Mouse (Mus musculus) CD4-positive helper T cell, adult 2 months (primary cell): ENCODE measurements around the gene Uck1.
A peak's percentile ranks its signal among the peaks of the same experiment; 100 is the strongest.

Experiments
- DNase-seq: peaks from one replicate; pipeline ENCODE4 v3.0.0-alpha.2; 2012; ENCODE audit warnings: low read depth, missing footprints, low spot score

Uck1 gene

DNA sequence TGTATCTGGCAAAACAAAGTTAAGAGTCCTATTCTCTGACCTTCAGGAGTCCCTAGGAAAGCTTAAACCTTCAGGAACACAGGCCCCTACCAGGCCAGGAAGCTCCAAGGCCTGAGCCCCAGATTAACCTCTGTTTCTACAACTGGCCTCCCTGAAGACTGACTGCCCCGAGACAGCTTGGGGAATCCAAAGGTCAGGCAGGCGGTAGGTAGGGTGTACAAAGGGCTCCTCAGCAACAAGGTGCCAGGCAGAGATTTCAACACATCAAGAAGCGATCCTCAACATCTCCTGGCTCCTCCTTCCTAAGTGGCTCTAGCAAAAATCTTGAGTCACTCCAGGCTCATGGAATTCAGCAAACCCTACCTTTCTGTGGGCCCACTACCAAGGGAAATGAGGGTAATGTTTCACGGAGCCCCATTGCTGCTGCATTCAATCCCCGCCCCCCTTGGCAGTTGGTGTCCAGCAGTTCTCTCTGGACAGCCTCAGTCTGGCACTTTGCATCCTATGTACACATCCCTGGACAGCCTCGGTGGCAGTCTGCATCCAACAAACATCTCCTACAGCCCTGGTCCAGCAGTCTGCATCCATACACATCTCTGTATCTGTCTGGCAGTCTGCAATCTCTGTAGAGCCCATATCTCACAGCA, 949 bp downstream of the Uck1 start:
- no peak for DNase-seq

DNA sequence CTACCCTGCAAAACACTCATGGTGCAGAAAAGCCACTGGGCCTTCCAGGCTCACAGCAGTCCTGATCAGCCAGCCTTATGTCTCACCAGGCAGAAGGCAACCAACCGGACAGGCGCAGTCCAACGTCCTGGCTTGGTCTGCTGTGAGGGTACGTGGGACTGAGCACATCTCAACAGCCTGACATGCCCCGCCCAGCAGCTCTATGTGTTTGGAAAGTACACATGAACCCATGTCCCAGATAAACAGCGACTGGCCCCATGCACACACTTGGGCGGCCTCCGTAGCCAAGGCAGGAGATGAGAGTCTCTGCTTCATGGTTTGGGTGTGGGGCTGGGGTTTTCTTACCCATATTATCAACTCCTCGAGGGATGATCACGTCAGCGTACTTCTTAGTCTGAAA, 3.7 kb downstream of the Uck1 start:
- DNase-seq, result no peak

DNA sequence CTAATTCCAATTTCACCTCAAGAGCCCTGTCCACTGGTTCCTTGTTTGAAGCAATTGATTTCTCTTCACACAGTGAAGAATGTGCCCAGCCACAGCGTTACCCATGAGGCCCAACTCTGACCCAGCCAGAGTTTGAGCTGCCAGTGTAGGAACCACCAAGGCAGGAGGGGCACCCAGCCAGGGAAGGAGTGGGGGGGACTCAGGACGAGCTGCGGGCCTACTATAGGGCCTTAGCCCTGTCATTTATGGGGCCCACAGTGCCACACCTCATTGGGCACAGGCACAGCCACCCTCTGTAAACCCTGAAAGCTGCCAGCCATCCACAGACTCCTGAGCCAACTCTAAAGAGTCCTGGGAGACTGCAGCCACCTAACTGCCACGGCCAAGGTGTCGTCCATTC, 5.4 kb downstream of the Uck1 start:
- DNase-seq, result no peak

DNA sequence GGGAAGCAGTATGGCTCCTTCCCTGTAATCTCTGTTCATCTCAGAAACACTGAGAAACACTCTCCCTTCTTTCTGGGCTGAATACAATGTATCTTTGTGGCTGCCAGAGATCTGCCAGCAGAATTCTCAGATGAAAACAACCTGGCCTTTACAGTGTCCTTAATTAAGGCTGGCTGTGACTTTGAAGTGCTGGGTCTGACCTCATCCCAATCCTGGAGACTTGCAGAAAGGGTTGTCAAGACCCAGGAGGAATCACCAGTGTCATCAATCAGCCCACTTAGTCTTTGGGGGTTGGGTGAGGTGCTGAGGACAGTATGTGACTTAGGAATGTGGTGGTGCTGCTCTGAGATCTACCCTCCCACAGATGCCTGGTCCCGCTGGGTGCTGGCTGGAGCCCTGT, 6.6 kb downstream of the Uck1 start:
- no peak for DNase-seq

DNA sequence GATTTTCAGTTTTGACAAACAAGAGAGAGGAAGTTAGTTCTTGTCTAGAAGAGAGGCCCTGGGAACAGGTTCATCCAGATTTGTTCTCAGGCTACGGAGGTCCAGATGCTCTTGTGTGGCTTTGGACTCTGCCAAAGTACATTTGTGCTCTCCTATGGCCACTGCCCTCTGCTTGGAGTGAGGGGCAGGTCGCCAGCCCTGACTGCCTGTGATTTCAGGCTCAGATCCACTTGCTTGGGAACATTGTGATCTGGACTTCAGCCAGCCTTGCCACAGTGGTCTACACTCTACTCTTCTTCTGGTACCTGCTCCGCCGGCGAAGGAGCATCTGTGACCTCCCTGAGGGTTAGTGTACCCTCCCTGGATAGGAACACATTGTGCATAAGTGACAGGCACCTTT, 7.3 kb downstream of the Uck1 start:
- no peak for DNase-seq

DNA sequence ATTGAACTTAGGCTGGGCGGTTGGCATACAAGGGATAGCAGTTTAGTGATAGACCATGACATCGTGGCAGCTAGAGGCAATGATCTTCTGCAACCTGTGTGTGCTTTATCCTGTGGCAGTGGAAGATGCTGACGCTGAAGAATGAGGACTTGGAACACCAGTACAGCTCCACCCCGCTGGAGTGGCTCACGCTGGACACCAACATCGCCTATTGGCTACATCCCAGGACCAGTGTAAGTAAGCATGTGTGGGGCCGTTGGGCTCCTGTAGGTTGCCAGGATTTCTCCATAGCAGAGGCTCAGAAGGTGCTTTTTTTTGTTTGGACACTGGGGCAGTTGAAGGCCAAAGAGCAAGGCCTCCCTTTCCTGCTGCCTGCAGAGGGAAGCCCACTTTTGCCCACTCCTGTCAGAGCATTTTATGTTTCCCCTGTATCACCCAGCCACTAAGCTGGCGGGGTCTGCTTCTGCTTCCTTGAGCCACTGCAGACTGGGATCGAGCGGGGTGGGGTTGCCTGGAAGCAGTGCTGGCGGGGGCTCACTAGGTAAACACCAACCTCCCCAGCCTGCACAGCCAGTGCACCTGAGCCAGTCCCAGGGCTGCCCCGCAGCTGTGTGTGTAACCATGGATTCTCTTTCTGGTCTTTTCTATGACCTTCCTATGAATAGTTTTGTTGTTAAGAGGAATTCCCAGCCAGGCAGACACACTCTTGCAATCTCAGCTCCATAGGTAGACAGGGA, 8.0 kb downstream of the Uck1 start:
- DNase-seq, result no peak

DNA sequence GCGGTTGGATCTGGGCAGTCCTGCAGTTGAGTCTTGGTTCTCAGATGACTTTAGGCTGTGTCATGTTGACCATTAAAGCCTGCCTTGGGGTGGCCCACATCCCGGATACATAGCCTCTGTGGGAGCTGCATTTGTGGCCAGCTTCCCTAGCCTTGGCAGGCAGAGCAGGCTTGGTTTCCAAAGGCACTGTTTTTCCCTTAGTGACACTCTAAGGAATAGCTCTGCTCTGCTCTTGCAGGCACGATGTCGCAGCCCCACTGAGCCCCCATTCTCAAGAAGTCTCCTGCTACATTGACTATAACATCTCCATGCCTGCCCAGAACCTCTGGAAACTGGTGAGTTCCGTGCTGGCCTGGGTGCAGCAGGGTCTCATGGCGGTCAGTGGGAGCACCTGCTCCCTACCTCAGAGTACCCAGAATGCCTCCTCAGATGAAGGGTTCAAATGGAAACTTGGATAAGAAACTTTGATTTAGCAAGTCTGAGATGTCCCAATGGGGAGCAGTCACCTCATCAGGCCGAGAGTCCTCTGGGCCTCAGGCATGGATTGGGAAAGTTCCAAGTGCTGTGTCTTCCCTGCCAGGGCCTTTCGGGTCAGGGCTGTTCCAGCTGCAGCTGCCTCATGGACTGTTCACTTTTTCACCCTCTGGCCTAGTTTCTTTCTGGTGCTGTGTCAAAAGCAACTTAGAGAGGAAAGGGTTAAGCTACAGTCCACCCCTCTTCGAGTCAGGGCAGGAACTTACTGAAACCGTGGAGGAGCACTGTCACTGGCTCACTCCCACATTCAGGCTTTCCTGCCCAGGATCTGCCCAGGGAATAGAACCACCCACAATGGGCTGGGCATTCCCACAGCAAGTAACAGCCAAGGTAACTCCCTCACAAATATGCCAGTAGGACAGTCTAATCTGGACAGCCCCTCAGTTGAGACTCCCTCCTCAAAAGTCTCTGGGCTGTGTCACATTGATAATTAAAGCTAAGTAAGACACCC, 11.3 kb downstream of the Uck1 start:
- no peak for DNase-seq

DNA sequence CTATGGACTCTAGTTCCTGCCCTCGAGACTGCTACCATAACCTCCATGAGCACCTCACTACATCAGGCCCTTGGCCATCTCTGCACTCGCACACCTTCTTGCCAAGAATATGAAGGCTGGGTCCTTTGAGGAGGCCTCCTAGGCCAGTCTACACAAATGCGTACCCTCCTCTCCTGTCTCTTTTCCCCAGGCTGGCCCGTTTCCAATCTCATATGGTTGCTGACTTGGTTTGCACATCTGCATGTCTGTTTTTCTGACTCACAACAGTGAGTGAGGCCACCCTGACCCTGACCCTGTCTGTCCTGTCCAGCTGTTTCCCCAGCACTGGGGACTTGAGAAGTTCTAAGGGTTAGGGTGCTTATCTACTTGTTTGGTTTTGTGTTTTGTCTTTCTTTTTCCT, 13.2 kb downstream of the Uck1 start:
- DNase-seq, result no peak

DNA sequence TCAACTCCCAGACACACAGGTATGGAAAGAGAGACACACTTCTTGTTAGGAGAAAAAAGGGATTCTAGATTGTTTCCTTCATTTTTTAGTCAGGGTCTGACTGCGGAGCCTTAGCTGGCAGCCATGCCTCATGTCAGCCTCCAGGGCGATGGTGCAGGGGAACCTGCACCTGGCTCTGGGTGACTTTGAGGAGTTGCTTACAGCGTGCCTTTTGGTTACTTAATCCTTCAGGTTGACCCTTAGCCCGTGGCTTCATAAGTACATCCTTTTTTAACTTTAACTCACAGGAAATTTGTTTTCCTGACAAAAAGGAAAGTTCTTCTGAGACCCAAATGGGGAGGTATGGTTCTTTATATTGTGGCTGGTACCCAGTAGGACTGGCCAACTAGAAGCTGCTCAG, 17.0 kb downstream of the Uck1 start:
- DNase-seq, result no peak

DNA sequence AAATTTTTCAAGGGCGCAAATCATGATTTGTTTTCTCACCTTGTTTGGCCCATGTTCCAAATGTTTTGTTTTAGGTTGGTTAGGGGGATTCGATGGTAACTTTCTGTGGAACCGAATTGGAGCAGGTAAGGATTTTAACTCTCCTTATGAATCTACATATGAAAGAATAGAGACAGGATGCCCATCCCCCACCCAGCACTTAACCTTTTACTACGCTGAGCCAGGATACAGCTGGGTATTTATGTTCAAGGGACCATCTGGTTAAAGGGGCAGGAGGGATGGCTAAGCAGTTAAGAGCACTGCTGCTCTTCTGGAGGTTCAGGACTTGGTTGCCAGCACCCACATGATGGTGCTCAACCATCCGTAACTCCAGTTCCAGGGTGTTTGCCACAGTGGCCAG, 19.4 kb downstream of the Uck1 start:
- DNase-seq, result no peak

DNA sequence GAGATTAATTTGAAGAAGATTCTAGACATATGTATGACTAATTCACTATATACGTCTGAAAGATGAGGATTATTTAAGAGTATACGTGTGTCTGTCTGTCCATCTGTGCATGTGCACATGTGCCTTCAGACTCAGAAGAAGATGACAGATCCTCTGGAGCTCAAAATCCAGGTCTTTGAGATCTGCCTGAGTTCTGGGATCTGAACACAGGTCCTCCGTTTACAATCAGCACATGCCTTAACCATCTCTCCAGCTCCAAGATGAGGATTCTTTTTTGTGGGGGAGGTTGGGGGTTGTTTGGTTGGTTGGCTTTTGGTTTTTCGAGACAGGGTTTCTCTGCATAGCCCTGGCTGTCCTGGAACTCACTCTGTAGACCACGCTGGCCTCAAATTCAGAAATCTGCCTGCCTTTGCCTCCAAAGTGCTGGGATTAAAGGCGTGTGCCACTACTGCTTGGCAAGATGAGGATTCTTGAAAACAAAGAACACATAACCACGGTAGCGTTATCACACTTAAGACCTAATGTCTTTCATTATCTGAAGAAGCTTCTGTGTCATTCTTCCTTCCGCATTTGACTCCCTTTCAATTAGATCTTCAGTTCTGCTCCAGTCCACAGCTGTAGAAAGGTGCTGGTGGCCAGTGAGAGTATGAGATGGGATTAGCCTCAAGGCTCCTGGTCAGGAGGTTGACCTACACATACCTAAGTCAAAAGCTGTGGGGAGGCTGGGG, 21.1 kb downstream of the Uck1 start:
- no peak for DNase-seq

DNA sequence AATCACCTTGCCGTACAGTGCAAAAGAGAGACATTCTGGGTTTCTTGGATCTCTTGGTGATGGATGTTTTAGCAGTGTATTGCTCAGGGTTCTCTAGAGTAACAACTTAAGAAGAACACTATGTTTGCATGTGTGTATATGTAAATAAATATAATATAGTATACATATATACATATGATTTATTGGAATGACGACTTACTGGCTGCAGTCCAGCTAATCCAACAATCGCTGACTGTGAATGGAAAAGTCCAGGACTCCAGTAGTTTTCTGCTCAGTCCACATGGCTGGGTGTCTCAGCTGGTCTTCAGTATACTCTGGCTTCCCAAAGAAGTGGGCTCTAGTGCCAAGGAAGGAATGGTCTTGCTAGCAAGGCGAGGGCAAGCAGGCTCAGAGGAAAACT, 22.4 kb downstream of the Uck1 start:
- DNase-seq, result no peak

DNA sequence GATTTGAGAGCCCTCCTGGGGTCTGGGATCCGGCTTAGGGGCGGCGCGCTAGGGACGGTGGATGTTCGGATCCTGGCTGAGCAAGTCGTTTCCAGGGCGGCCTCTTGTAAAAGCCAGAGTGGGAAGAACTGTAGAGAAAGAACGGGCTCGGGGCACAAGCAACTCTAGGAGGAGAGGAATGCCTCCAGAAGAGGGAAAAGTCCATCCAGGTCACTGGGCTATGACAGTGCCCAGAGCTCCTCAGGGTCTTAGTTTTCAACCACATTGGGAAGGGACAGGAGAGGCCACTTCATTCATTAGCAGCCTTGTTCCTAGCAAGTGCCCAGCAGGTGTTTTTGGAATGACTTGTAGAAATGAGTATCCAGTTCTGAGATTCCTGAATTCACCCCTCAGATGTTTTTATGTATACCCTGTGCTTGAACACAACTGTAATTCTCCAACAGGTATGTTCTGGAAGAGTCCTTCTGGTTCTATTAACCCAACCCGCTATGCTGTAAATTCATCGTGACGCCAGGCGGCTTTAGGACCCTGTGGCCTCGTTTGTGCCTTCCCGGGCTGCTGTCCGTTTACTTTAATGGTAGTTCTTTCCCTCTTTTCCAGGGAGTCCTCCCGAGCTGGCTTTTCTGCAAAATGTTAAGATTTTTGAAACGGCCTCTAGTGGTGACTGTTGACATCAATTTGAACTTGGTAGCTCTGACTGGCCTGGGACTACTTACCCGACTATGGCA, 23.0 kb downstream of the Uck1 start:
- peak; percentile 53 for DNase-seq

DNA sequence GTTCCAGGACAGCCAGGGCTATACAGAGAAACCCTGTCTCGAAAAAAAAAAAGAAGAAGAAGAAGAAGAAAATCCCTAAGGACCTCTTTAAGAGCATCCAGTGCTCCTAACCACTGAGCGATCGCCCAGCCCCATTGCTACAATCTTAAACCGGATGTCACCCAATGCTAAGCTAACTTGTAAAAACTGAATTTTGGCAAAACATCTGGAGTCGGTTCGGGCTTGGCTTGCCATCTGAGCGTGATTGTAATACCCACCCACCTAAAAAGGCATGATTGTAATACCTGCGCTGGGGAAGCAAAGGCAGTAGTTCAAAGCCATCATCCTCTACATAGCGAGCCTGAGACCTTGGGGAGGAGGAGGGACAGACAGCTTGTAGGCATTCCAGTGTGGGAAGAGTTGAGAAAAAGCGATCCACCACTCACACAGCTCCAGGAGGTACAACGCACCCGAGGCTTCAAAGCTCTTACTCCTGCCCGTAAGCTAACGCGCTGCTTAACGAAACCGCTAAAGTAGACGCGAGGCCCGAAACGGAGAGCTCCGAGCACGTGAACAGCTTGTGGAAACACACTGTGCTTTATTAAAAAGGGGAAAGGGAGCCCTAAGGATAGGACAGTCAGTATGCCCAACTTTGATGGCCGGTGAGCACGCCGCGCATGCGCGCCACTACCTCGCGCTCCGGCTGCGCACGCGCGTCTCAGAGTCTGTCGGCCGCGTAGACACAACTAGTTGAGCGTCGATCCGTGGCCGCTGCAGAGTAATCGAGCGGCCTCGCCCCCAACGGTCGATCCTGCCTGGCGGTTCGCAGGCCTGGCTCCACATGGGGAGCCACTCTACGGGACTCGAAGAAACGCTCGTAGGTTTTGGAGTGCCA, 23.8 kb downstream of the Uck1 start, which contains the start of gene Pomt1:
Gene Pomt1, plus strand, starts transcription at position 705 of the 874 bp plus-strand sequence.
- DNase-seq, result peak; percentile 96

DNA sequence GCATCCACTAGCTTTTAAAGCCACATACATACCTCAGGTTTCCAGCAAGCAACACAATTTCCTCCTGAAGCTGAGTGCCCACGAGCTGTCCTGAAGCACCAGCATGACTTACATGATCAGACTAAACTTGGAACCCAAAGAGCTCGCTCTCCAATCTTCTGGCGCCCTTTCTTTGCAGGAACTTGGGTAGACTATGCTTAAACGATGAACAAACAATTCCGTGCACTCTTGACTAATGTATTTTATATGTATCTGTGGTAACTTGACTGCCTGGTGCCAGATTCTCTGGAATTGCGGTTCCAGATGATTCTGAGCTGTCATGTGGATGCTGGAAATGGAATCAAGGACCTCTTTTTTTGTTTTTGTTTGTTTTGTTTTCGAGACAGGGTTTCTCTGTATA, 24.5 kb downstream of the Uck1 start:
- DNase-seq, result no peak

DNA sequence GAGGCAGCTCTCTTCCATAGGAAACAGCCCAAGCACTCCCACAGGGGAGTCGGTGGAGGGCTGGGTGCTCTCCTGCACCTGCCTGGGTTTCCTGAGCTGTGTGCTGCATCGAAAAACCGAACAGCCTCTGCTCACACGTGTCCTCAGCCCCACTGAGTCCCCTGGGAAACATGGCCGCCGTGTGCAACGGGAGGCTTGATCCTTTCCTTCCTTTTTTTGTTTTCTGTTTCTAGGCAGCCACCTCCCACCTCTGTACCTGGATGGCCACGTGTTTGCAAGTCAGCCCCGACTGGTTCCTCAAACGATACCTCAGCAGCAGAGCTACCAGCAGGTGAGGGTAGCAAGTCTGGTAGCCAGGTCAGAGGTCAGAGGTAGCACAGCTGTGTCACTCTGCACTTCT, 37.9 kb downstream of the Uck1 start:
- DNase-seq, result no peak

DNA sequence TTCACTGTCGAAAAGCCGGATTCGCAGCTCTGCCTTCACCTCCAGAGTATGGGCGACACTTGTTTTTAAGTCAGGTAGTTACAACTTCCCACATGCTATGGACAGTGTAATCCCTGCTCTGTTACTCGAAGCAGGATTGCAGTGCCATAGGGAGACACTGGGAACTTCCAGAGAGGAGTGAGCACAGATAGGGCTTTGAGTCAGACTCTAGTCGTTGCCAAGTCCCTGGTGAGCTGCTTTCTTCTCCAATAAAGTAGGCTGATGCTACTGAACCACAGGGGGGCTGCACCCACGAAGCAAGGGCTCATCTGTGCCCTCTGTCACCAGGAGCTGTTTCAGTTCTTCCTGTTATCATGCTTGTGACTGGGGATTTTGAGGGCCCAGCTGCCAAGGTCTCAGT, 38.4 kb downstream of the Uck1 start:
- DNase-seq, result no peak

DNA sequence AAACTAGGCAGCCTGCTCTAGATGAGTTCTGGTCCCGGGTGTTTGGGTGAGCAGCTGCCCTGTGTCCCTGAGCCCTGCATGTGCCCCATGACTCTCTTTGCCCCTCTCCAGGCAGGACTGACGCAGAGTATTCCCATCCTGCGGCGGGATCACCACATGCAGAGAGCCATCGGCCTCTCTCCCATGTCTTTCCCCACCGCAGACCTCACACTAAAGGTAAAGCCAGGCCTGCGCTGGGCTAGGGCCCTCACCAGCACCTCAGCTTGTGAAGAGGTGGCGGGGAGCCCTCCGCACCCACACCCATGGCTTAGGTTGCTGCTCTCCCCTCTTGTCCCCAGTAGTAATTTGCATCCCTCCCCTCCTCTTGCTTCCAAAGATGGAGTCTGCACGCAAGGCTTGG, 39.0 kb downstream of the Uck1 start:
- DNase-seq, result no peak

DNA sequence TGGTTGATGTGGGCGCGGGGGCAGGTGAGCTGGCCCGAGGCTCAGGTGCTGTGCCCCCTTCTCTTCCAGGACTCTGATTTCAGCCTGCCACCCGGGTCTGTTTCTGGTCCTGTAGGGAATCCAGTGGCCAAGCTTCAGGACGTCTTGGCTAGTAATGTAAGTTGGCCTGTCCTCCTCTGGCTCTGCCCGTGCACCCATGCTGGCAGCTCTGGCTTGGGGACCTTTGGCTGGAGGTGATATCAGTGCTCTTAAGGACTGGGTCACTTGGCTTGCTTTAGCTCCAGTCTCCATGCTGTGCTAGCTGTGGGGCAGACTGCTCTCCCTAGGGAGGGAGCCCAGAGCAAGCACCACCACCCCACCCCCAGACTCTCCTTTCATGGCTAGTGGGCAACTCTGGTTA, 39.9 kb downstream of the Uck1 start:
- no peak for DNase-seq

DNA sequence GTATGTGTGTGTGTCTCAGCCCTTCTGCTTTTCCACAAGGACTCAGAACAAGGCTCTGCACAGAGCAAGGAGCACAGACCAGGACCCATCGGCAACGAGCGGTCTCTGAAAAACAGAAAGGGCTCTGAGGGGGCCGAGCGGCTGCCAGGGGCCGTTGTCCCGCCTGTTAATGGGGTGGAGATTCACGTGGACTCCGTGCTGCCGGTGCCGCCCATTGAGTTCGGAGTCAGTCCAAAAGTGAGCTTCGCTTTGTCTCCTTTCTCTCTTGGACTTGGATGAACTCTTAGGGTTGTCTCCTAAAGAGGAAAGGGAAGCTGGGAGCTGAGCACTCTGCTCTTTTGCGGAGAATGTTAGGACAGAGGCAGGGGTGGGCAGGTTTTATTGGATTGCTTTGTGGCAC, 40.5 kb downstream of the Uck1 start:
- DNase-seq, result no peak
